Mouse (Mus musculus) adrenal gland, adult (tissue): ENCODE results near the gene Lrrc15.

Experiments used
- DNase-seq, 2 experiments: peaks; one replicate each; pipeline ENCODE4 v3.0.0; 2022 to 2023; ENCODE audit warnings: low spot score in 1 of 2; ENCODE audit not compliant: inconsistent age in 2 of 2

Gene Lrrc15

GRCm38 (mm10) chr16:30278406-30278805, 4.7 kb downstream of the Lrrc15 start:
- peak in 1 of 2 experiments; percentile 52 for DNase-seq

- no peak for DNase-seq
Observed at GRCm38 (mm10) chr16:30275558-30276340, 7.3 kb downstream of the Lrrc15 start.

- no peak for DNase-seq
Observed at GRCm38 (mm10) chr16:30273065-30273464, 10.0 kb downstream of the Lrrc15 start.

- DNase-seq: no peak
Observed at GRCm38 (mm10) chr16:30271941-30272595, 11.0 kb downstream of the Lrrc15 start.

GRCm38 (mm10) chr16:30271223-30271761, 11.8 kb downstream of the Lrrc15 start:
- DNase-seq: no peak

- DNase-seq: peak in 1 of 2 experiments; percentile 71
Observed at GRCm38 (mm10) chr16:30267359-30267758, 15.7 kb downstream of the Lrrc15 start, which contains the start of gene Cpn2. Gene Cpn2 (minus strand): TSS chr16:30267499.

- no peak for DNase-seq
Observed at GRCm38 (mm10) chr16:30266561-30266960, 16.5 kb downstream of the Lrrc15 start.

- DNase-seq: no peak
Observed at GRCm38 (mm10) chr16:30265611-30266010, 17.4 kb downstream of the Lrrc15 start.

- peak in 1 of 2 experiments; percentile 35 for DNase-seq
Observed at GRCm38 (mm10) chr16:30263156-30263555, 19.9 kb downstream of the Lrrc15 start.

- DNase-seq: peak; percentile 55 to 81
Observed at GRCm38 (mm10) chr16:30262664-30263063, 20.4 kb downstream of the Lrrc15 start.

- no peak for DNase-seq
Observed at GRCm38 (mm10) chr16:30262157-30262556, 20.9 kb downstream of the Lrrc15 start.

- DNase-seq: no peak
Observed at GRCm38 (mm10) chr16:30261341-30261740, 21.7 kb downstream of the Lrrc15 start.

GRCm38 (mm10) chr16:30260012-30260635, 22.9 kb downstream of the Lrrc15 start:
- DNase-seq: no peak

- peak in 1 of 2 experiments; percentile 38 for DNase-seq
Observed at GRCm38 (mm10) chr16:30259444-30259843, 23.6 kb downstream of the Lrrc15 start.

GRCm38 (mm10) chr16:30258441-30258840, 24.6 kb downstream of the Lrrc15 start:
- DNase-seq: no peak

- DNase-seq: no peak
Observed at GRCm38 (mm10) chr16:30257718-30258117, 25.3 kb downstream of the Lrrc15 start.

GRCm38 (mm10) chr16:30255061-30255460, 28.0 kb downstream of the Lrrc15 start:
- DNase-seq: no peak

GRCm38 (mm10) chr16:30253900-30254299, 29.2 kb downstream of the Lrrc15 start:
- DNase-seq: no peak

- no peak for DNase-seq
Observed at GRCm38 (mm10) chr16:30253374-30253773, 29.7 kb downstream of the Lrrc15 start.

GRCm38 (mm10) chr16:30252003-30252418, 31.0 kb downstream of the Lrrc15 start:
- peak; percentile 82 to 95 for DNase-seq

GRCm38 (mm10) chr16:30244037-30244700, 38.9 kb downstream of the Lrrc15 start:
- no peak for DNase-seq
